Mouse (Mus musculus) erythroblast, embryonic 14.5 days (primary cell): ENCODE results near the gene Tshz2. TPM values are rescaled to one million over a fixed set of nuclear protein-coding genes. Genes with fewer than 3 reads are reported as not detected.

Source experiments
- H3K27me3 ChIP-seq: 2 replicates; pipeline ENCODE4 v1.6.1; 2012; ENCODE audit warnings: inconsistent platforms; ENCODE audit not compliant: control insufficient read depth
- H3K36me3 ChIP-seq: 2 replicates; pipeline ENCODE4 v1.6.1; 2012; ENCODE audit warnings: mild to moderate bottlenecking, inconsistent platforms; ENCODE audit not compliant: control insufficient read depth
- H3K4me1 ChIP-seq: 2 replicates; pipeline ENCODE4 v1.6.1; 2012; ENCODE audit warnings: inconsistent platforms; ENCODE audit not compliant: control insufficient read depth
- H3K4me3 ChIP-seq: replicated peaks from 2 replicates; pipeline ENCODE3; 2012; ENCODE audit warnings: moderate library complexity, mild to moderate bottlenecking, inconsistent platforms
- H3K9me3 ChIP-seq: 2 replicates; pipeline ENCODE4 v1.6.1; 2012; ENCODE audit warnings: low read length, inconsistent platforms, mixed read lengths; ENCODE audit not compliant: control insufficient read depth
- GATA1 ChIP-seq: IDR thresholded peaks from 2 replicates; pipeline ENCODE4 v1.6.1; 2012; ENCODE audit warnings: low read length, inconsistent platforms, mixed read lengths
- TAL1 ChIP-seq: IDR thresholded peaks from 3 replicates; pipeline ENCODE4 v1.6.1; 2012; ENCODE audit warnings: low read length, inconsistent platforms, mixed read lengths
- polyA plus RNA-seq: library from polyadenylated mRNA; stranded (reverse); fragments of >175 nt; gene quantifications from 2 replicates; pipeline ENCODE4 v1.2.3, GENCODE M21; 2012

The Tshz2 gene
- polyA plus RNA-seq, 1 experiment: not detected

GRCm38 (mm10) chr2:169597357-169597756 is 35.5 kb upstream of the Tshz2 start:
- Histone ChIP-seq H3K27me3 (no peaks in the 10 kb centered on the region), H3K4me3 (no peak overlapping the region), H3K4me1 (no peaks in the 10 kb centered on the region), H3K36me3 (no peaks in the 10 kb centered on the region), H3K9me3 (peaks cover 18% of the 10 kb centered on the region; the same call in 1 of the 2 replicates)
- no peak for TF ChIP-seq TAL1
- no peak for TF ChIP-seq GATA1

- Histone ChIP-seq H3K9me3 (peaks cover 13% of the 10 kb centered on the region; the same call in 1 of the 2 replicates), H3K27me3 (no peaks in the 10 kb centered on the region), H3K4me3 (no peak overlapping the region), H3K36me3 (no peaks in the 10 kb centered on the region), H3K4me1 (no peaks in the 10 kb centered on the region)
- TF ChIP-seq TAL1 (no peak), GATA1 (no peak)
Measured at GRCm38 (mm10) chr2:169597971-169598370, 34.8 kb upstream of the Tshz2 start.

- Histone ChIP-seq H3K4me1 (no peaks in the 10 kb centered on the region), H3K9me3 (peaks cover 17% of the 10 kb centered on the region; the same call in 1 of the 2 replicates), H3K27me3 (no peaks in the 10 kb centered on the region), H3K4me3 (no peak overlapping the region), H3K36me3 (no peaks in the 10 kb centered on the region)
- TF ChIP-seq GATA1 (no peak), TAL1 (no peak)
Measured at GRCm38 (mm10) chr2:169599591-169599990, 33.2 kb upstream of the Tshz2 start.

- H3K9me3 ChIP-seq: peaks cover 18% of the 10 kb centered on the region; the same call in 1 of the 2 replicates
- no peaks in the 10 kb centered on the region for H3K27me3 ChIP-seq
- no peaks in the 10 kb centered on the region for H3K36me3 ChIP-seq
- H3K4me3 ChIP-seq: no peak overlapping the region
- no peak for TF ChIP-seq TAL1
- TF ChIP-seq GATA1: no peak
- H3K4me1 ChIP-seq: no peaks in the 10 kb centered on the region
Measured at GRCm38 (mm10) chr2:169600163-169600562, 32.6 kb upstream of the Tshz2 start.

- H3K27me3 ChIP-seq: no peaks in the 10 kb centered on the region
- H3K4me3 ChIP-seq: no peak overlapping the region
- no peaks in the 10 kb centered on the region for H3K36me3 ChIP-seq
- TF ChIP-seq TAL1: no peak
- no peak for TF ChIP-seq GATA1
- no peaks in the 10 kb centered on the region for H3K4me1 ChIP-seq
- H3K9me3 ChIP-seq: peaks cover 7% of the 10 kb centered on the region; the same call in 1 of the 2 replicates
Measured at GRCm38 (mm10) chr2:169606901-169607678, 25.7 kb upstream of the Tshz2 start.

- H3K27me3 ChIP-seq: no peaks in the 10 kb centered on the region
- H3K9me3 ChIP-seq: peaks cover 9% of the 10 kb centered on the region; the same call in 1 of the 2 replicates
- no peaks in the 10 kb centered on the region for H3K4me1 ChIP-seq
- no peak overlapping the region for H3K4me3 ChIP-seq
- H3K36me3 ChIP-seq: no peaks in the 10 kb centered on the region
- TF ChIP-seq GATA1 (no peak), TAL1 (no peak)
Measured at GRCm38 (mm10) chr2:169607787-169608186, 25.0 kb upstream of the Tshz2 start.

GRCm38 (mm10) chr2:169609956-169610355 is 22.9 kb upstream of the Tshz2 start:
- TF ChIP-seq GATA1 (no peak), TAL1 (no peak)
- H3K27me3 ChIP-seq: no peaks in the 10 kb centered on the region
- H3K9me3 ChIP-seq: peaks cover 7% of the 10 kb centered on the region; the same call in 1 of the 2 replicates
- no peaks in the 10 kb centered on the region for H3K36me3 ChIP-seq
- no peak overlapping the region for H3K4me3 ChIP-seq
- no peaks in the 10 kb centered on the region for H3K4me1 ChIP-seq

GRCm38 (mm10) chr2:169610882-169611281 is 21.9 kb upstream of the Tshz2 start:
- Histone ChIP-seq H3K4me3 (no peak overlapping the region), H3K27me3 (no peaks in the 10 kb centered on the region), H3K4me1 (no peaks in the 10 kb centered on the region), H3K36me3 (no peaks in the 10 kb centered on the region), H3K9me3 (peaks cover 10% of the 10 kb centered on the region)
- TF ChIP-seq TAL1 (no peak), GATA1 (no peak)

- Histone ChIP-seq H3K27me3 (no peaks in the 10 kb centered on the region), H3K4me3 (no peak overlapping the region), H3K4me1 (no peaks in the 10 kb centered on the region), H3K36me3 (no peaks in the 10 kb centered on the region), H3K9me3 (peaks cover 13% of the 10 kb centered on the region)
- no peak for TF ChIP-seq GATA1
- TF ChIP-seq TAL1: no peak
Measured at GRCm38 (mm10) chr2:169611557-169611956, 21.3 kb upstream of the Tshz2 start.

GRCm38 (mm10) chr2:169614683-169615082 is 18.1 kb upstream of the Tshz2 start:
- Histone ChIP-seq H3K9me3 (peaks cover 25% of the 10 kb centered on the region), H3K4me3 (no peak overlapping the region), H3K4me1 (no peaks in the 10 kb centered on the region), H3K36me3 (no peaks in the 10 kb centered on the region), H3K27me3 (no peaks in the 10 kb centered on the region)
- TF ChIP-seq TAL1 (no peak), GATA1 (no peak)
